Mouse (Mus musculus): Measurements from ENCODE around the gene Clstn2. TPM values are rescaled to one million over a fixed set of nuclear protein-coding genes. Genes with fewer than 3 reads are reported as not detected.

The Clstn2 gene
- total RNA-seq, 2 experiments from 2014 or later, result 3.8 to 4.3 TPM

- no peak for DNase-seq
Observed at GRCm38 (mm10) chr9:97459745-97460144, 573.2 kb downstream of the Clstn2 start.

- no peak for DNase-seq
Observed at GRCm38 (mm10) chr9:97449316-97450050, 583.5 kb downstream of the Clstn2 start.

DNA sequence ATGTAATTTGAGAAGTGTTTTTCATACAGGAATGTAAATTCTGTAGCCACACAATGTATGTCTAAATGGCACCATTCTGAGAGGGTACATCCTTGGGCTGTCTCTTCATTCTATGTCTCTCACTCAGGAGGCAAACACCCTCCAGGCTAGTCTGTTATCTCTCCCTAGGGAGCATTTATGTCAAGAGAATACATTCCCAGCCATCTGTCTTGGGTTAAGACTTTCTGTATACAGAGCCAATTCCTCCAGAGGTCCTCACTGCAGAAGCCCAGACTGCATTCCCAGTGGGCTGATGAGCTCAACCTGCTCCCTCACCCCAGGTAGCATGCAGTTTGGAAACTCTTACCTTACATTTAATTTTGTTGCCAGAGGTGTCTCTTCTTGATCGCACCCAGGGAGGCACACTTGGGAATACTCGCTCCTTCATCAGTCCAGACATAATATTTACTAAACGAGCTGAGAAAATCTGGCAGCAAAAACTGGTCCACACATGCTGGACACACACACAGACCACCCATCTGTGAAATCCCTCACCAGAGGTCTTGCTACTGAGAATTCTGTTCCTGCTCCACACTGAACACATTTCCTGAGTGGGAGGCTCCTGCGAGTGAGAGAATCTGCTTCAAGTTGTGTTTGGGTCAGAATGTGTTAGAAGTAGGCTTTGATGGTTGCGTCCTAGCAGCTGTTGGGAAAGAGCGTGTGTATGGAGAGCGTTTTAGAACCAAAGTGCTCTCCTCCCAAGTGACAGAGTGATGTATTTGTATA, 592.9 kb downstream of the Clstn2 start:
- no peak for DNase-seq

DNA sequence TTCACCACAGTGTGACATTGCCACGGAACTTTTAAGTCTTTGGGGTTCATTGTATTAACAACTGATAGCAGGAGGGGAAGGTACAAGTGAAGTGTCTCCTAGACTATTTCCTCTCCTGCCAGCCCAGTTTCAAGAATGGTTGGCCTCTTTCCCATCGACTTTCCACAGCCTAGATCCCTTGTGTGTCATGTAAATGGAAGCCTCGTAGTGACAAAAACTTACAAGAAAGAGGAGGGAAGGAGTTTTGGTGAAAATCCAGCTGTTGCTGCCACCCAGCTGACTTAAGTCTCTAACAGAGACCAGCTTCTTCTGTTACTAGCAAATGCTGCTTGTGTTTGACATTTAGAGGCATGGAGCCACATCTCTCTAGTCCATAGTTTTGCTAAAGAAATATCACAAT, 598.3 kb downstream of the Clstn2 start:
- DNase-seq, result no peak

- no peak for DNase-seq
Observed at GRCm38 (mm10) chr9:97429885-97430449, 603.0 kb downstream of the Clstn2 start.

DNA sequence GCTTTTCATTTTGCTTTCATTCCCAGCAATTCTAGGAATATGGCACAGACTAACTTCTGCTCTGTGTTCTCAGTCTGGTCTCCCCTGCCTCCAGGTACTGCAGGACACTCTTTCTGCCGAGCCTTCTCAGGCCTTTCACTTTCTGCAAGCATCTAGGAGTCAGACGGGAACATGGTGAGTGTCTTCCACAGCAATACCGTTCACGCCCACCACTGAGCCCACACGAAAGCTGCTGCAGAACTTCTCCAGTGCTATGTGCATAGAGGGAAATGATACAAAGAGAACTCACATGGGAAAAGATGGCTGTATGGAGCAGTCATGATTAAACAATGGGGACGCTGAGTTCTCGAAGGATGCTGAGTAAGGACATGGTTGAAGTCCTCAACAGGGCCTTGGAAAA, 604.9 kb downstream of the Clstn2 start:
- DNase-seq, result no peak

- no peak for DNase-seq
Observed at GRCm38 (mm10) chr9:97420896-97421295, 612.1 kb downstream of the Clstn2 start.

GRCm38 (mm10) chr9:97414876-97415668, 617.9 kb downstream of the Clstn2 start:
- DNase-seq, result no peak

- no peak for DNase-seq
Observed at GRCm38 (mm10) chr9:97408142-97408541, 624.8 kb downstream of the Clstn2 start.
